Mouse (Mus musculus): ENCODE measurements around the gene Cabs1. TPM values are rescaled to one million over a fixed set of nuclear protein-coding genes. Genes with fewer than 3 reads are reported as not detected.

Gene Cabs1
- not detected for polyA plus RNA-seq (2015; fragmentation: Illumina TruSeq; extraction: RNeasy Lipid Tissue Mini Kit (QIAGEN cat#74804); ENCODE audit: low read depth, low replicate concordance)

GRCm38 (mm10) chr5:87979139-87979538, at the start of gene Cabs1:
Gene Cabs1, plus strand, starts transcription at chr5:87979439.

GRCm38 (mm10) chr5:87969201-87969600, 10.0 kb upstream of the Cabs1 start, which contains the start of the genes 2310003L06Rik and Gm28434:
Gene 2310003L06Rik, plus strand, starts transcription at chr5:87969459.
Gene Gm28434, plus strand, starts transcription at chr5:87969517.

GRCm38 (mm10) chr5:88002249-88002648, 23.0 kb downstream of the Cabs1 start, which contains the start of gene Smr3a:
Gene Smr3a, plus strand, starts transcription at chr5:88002549.

Other genes with a start within 250 kb of the Cabs1 start
- not detected for gene Csn1s2a, start 204.9 kb upstream of the Cabs1 start, polyA plus RNA-seq (2015; fragmentation: Illumina TruSeq; extraction: RNeasy Lipid Tissue Mini Kit (QIAGEN cat#74804); ENCODE audit: low read depth, low replicate concordance)
- not detected for gene Csn1s2b, start 171.4 kb upstream of the Cabs1 start, polyA plus RNA-seq (2015; fragmentation: Illumina TruSeq; extraction: RNeasy Lipid Tissue Mini Kit (QIAGEN cat#74804); ENCODE audit: low read depth, low replicate concordance)
- not detected for gene Prr27, start 153.8 kb upstream of the Cabs1 start, polyA plus RNA-seq (2015; fragmentation: Illumina TruSeq; extraction: RNeasy Lipid Tissue Mini Kit (QIAGEN cat#74804); ENCODE audit: low read depth, low replicate concordance)
- gene Odam, start 94.4 kb upstream of the Cabs1 start, polyA plus RNA-seq (2015; fragmentation: Illumina TruSeq; extraction: RNeasy Lipid Tissue Mini Kit (QIAGEN cat#74804); ENCODE audit: low read depth, low replicate concordance): not detected
- gene Csn3, start 53.9 kb upstream of the Cabs1 start, polyA plus RNA-seq (2015; fragmentation: Illumina TruSeq; extraction: RNeasy Lipid Tissue Mini Kit (QIAGEN cat#74804); ENCODE audit: low read depth, low replicate concordance): not detected
- gene 2310003L06Rik, start 10.0 kb upstream of the Cabs1 start, polyA plus RNA-seq (2015; fragmentation: Illumina TruSeq; extraction: RNeasy Lipid Tissue Mini Kit (QIAGEN cat#74804); ENCODE audit: low read depth, low replicate concordance): not detected
- not detected for gene Gm28434, start 9.9 kb upstream of the Cabs1 start, polyA plus RNA-seq (2015; fragmentation: Illumina TruSeq; extraction: RNeasy Lipid Tissue Mini Kit (QIAGEN cat#74804); ENCODE audit: low read depth, low replicate concordance)
- gene Smr3a, start 23.1 kb downstream of the Cabs1 start, polyA plus RNA-seq (2015; fragmentation: Illumina TruSeq; extraction: RNeasy Lipid Tissue Mini Kit (QIAGEN cat#74804); ENCODE audit: low read depth, low replicate concordance): not detected
- gene Smr2, start 107.1 kb downstream of the Cabs1 start, polyA plus RNA-seq (2015; fragmentation: Illumina TruSeq; extraction: RNeasy Lipid Tissue Mini Kit (QIAGEN cat#74804); ENCODE audit: low read depth, low replicate concordance): not detected
- gene Gm11116, start 132.1 kb downstream of the Cabs1 start, polyA plus RNA-seq (2015; fragmentation: Illumina TruSeq; extraction: RNeasy Lipid Tissue Mini Kit (QIAGEN cat#74804); ENCODE audit: low read depth, low replicate concordance): not detected
- gene Gm11115, start 174.7 kb downstream of the Cabs1 start, polyA plus RNA-seq (2015; fragmentation: Illumina TruSeq; extraction: RNeasy Lipid Tissue Mini Kit (QIAGEN cat#74804); ENCODE audit: low read depth, low replicate concordance): not detected